Mouse (Mus musculus): ENCODE measurements at regions not wholly inside any gene's neighbourhood (a gene's known extent, or its start where the extent isn't known, plus 50 kb on each side); places are given as distances from the start of the nearest gene placed in this dataset.
"Not testable (repeated sequence)": the region's sequence is repeated elsewhere in the genome, so short reads cannot be mapped to it uniquely, and the experiment has no call there.

- peak in 1 of 2 experiments; percentile 7 for DNase-seq (ENCODE audit: low spot score in 2 of 2)
Measured at GRCm38 (mm10) chr13:111904616-111905212, 95.9 kb upstream of the Map3k1 start.

GRCm38 (mm10) chr13:111905213-111905701, 96.5 kb upstream of the Map3k1 start:
- DNase-seq (ENCODE audit: low spot score in 2 of 2), result peak; percentile 32 to 50

GRCm38 (mm10) chr13:111911071-111911470, 102.3 kb upstream of the Map3k1 start:
- no peak for DNase-seq (ENCODE audit: low spot score in 2 of 2)

GRCm38 (mm10) chr13:111911661-111912312, 103.0 kb upstream of the Map3k1 start:
- DNase-seq (ENCODE audit: low spot score in 2 of 2), result no peak

GRCm38 (mm10) chr13:111914348-111914913, 105.6 kb upstream of the Map3k1 start:
- no peak for DNase-seq (ENCODE audit: low spot score in 2 of 2)

- not testable (repeated sequence) for DNase-seq (ENCODE audit: low spot score in 2 of 2)
Measured at GRCm38 (mm10) chr13:111919417-111919816, 110.6 kb upstream of the Map3k1 start.

- DNase-seq (ENCODE audit: low spot score in 2 of 2), result no peak
Measured at GRCm38 (mm10) chr13:111920534-111920933, 111.7 kb upstream of the Map3k1 start.

GRCm38 (mm10) chr13:111921142-111922035, 112.6 kb upstream of the Map3k1 start:
- DNase-seq (ENCODE audit: low spot score in 2 of 2), result no peak

- no peak for DNase-seq (ENCODE audit: low spot score in 2 of 2)
Measured at GRCm38 (mm10) chr13:111925349-111925748, 116.6 kb upstream of the Map3k1 start.

GRCm38 (mm10) chr13:111926801-111927200, 118.0 kb upstream of the Map3k1 start:
- DNase-seq (ENCODE audit: low spot score in 2 of 2), result no peak

GRCm38 (mm10) chr13:111927489-111927888, 118.7 kb upstream of the Map3k1 start:
- DNase-seq (ENCODE audit: low spot score in 2 of 2), result no peak

GRCm38 (mm10) chr13:111928636-111929544, 120.1 kb upstream of the Map3k1 start:
- no peak for DNase-seq (ENCODE audit: low spot score in 2 of 2)

GRCm38 (mm10) chr13:111929908-111930307, 121.1 kb upstream of the Map3k1 start:
- DNase-seq (ENCODE audit: low spot score in 2 of 2), result no peak

- DNase-seq (ENCODE audit: low spot score in 2 of 2), result no peak
Measured at GRCm38 (mm10) chr13:111932464-111932863, 123.7 kb upstream of the Map3k1 start.

- no peak for DNase-seq (ENCODE audit: low spot score in 2 of 2)
Measured at GRCm38 (mm10) chr13:111933526-111934240, 124.9 kb upstream of the Map3k1 start.

GRCm38 (mm10) chr13:111935721-111936080, 126.9 kb upstream of the Map3k1 start:
- no peak for DNase-seq (ENCODE audit: low spot score in 2 of 2)

GRCm38 (mm10) chr13:111936081-111936857, 127.5 kb upstream of the Map3k1 start:
- DNase-seq (ENCODE audit: low spot score in 2 of 2), result peak; percentile 28 to 30

GRCm38 (mm10) chr13:111936983-111937382, 128.2 kb upstream of the Map3k1 start:
- DNase-seq (ENCODE audit: low spot score in 2 of 2), result no peak

GRCm38 (mm10) chr13:111938896-111939422, 130.2 kb upstream of the Map3k1 start:
- DNase-seq (ENCODE audit: low spot score in 2 of 2), result no peak
